Mouse (Mus musculus) B cell, adult 2 months (primary cell): ENCODE results near the gene Ubl5.
"Not testable (repeated sequence)": the region's sequence is repeated elsewhere in the genome, so short reads cannot be mapped to it uniquely, and the experiment has no call there.

ENCODE experiments used
- DNase-seq, 2 experiments: peaks; one replicate each; pipeline ENCODE4 v3.0.0; 2022

The Ubl5 gene

DNA sequence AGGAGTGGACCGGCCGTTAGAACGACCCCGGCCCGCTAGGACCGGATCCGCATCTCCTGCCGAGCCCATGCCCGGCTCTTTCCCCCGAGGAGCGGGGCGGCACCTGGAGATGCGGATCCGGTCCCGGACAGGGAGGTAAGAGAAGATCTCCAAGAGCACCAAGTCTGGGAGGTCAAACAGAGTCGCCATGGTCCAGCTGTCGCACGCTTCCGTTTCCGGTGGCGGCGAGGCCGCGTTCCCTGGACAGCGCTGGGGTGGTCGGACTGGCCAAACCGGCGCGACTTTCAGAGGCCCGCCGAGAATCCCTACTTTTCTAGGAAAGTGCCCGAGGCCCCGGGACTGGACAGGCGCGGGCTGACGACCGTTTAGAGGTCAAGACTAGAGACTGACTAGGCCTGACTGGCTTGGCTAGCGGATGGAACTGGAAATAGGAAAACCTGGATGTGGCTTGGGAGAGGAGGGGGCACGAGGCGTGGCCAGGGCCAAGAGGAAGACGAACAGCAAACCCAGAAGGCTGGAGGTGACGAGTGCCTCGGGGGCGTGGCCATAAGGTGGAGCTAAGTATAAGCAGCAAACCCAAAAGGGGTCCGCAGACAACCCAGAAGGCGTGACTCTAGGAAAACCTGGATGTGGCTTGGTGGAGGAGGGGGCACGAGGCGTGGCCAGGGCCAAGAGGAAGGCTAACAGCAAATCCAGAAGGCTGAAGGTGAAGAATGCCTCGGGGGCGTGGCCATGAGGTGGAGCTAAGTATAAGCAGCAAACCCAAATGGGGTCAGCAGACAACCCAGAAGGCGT is at the start of gene Ubl5:
TSS of gene Ubl5 (plus strand) at position 778 of the 795 bp plus-strand sequence.
- DNase-seq = peak; percentile 57 to 65

DNA sequence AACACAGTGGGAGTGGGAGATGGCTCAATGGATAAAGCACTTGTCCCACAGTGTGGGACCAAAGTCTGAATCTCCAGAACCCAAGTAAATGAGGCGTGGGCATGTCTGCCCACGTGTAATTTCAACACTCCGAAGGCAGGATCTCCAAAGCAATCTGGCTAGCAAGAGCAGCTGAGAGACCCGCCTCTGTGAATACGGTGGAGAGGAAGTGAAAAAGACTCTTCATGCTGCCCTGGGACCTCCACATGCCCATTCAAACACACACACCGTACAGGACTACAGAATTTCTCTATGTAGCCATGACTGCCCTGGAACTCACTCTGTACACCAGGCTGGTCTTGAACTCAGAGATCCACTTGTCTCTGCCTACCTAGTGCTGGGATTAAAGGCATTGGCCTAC is 41.4 kb upstream of the Ubl5 start:
- DNase-seq = peak; percentile 3 to 5

DNA sequence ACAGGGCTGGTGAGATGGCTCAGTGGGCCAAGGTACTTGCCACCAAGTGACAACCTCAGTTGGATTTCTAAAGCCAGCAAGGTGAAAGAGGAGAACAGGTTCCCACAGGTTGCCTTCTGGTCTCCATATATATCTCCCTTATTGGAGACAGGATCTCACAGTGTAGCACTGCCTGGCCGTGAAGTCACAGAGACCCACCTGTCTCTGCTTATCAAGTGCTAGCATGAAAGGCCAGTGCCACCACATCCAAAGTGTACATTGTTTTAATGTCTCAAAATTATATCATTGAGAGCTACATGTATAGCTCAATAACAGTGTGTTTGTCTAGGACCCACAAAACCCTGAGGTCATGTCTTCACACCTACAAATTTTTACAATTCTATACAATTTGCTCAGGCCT is 36.4 kb upstream of the Ubl5 start:
- DNase-seq = no peak

DNA sequence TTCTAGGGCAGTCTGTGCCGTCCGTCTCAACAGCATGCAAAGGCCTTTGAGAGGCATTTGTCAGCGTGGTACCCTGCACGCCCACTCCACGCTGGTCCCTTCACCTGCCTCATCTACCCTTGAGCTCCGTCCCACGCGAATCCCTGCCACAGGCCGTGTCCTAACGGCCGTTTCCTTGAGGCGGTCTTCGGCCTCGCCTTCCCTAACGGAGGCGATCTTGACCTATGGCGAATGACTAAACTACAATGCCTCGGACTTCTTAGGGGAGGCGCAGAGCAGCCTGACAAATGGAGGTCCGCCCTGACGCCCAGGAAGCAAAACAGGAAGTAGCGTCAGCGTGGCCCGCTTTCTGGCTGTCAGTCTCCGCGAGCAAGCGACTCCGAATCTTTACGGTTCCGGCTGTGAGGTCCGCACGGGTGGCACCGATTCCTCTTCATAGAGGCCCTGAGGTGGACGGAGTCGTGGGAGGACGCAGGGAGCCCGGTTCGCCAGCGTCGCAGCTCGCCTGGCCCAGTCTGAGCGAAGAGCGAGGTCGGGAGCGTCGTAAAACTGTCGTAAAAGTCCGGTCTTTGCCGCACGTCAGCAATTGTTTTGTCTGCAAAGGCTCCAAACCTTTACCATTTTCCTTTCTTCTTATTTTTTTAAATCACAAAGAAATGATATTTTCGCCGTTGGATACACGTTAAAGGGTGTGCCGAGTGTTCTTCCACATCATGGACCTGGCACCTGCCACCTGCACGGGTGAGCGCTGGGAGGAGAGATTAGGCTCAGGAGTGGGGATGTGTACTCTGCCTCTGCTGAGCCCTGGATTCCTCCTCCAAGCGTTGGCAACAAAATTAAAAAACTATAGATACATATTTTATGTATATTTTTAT is 35.3 kb upstream of the Ubl5 start:
- DNase-seq = peak; percentile 87 to 93

DNA sequence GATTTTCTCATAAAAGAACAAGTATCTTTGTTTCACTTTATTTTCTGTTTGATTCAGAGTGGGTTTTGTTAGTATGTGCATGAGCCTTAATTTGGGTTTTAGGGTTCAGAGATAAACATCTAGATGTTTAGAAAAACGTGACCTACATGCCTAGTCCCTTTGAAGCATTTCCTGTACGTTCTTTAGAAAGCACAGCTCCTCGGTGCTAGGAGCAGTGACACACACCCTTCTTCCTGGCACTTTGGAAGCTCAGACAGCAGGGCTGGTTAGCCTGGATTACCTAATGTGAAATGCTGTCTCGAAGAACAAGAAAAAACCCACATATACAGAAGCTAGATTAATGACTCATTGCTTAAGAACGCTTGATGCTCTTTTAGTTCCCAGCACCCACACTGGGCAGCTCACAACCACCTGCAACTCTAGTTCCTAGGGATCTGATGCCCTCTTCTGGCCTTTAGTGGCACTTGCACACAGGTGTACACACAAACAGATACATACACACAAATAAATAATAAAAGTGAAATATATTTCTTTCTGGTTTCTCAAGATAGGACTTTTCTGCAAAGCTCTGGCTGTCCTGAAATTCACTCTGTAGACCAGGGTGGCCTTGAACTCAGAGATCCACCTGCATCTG is 32.7 kb upstream of the Ubl5 start:
- peak in 1 of 2 experiments; percentile 10 for DNase-seq

DNA sequence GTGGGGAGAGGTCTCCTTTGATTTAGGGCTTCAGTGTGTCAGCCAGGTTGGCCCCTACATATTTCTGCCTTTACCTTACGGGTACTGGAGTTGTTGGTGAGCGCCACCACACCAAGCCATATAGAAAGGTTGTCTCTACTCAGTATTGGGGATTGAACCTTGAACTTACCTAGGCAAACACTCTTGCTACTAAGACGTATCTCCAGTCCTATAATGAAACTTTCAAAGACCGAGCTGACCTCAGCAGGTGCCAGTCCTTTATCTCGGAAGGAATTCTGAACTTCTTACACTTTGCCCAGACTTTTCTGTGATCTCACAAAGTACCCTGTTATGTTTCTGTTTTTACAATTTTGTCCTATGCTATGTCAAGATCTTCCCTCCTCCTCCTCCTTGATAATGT is 30.7 kb upstream of the Ubl5 start:
- no peak for DNase-seq

DNA sequence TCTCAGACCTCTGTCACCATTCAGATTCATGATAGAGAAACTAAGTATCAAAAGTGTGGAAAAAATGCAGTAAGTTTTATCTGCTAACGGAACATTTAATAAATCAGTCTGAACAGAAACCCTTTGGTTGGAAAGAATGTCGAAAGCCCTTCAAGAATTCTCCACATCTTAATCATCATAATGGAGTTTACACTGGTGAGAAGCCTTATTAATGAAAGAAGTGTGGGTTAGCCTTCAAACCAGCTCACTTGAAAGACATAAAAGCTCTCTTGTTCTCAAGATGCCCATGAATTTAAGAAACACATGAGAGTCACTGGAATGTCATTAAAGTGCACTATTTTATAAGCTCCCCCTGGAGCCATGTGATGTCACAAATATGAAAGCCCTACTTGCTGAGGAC is 26.0 kb upstream of the Ubl5 start:
- DNase-seq = no peak

DNA sequence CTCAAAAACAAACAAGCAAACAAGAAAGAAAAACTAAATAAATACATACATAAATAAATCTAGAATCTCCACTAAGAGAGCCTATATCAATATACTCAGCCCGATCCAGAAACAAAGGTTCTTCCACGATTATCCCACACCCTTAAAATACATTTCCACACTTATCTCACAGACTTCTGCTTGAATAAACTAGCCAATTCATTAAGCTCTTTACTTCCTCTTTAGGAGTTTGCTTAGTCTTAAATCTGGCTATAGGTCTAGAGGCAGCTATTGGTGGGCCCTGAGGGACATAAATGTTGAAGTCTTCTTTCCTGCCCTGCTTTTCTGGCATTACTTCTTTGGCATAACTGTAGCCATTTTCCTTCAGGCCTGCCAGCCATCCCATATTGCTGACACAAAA is 11.3 kb upstream of the Ubl5 start:
- DNase-seq = no peak

DNA sequence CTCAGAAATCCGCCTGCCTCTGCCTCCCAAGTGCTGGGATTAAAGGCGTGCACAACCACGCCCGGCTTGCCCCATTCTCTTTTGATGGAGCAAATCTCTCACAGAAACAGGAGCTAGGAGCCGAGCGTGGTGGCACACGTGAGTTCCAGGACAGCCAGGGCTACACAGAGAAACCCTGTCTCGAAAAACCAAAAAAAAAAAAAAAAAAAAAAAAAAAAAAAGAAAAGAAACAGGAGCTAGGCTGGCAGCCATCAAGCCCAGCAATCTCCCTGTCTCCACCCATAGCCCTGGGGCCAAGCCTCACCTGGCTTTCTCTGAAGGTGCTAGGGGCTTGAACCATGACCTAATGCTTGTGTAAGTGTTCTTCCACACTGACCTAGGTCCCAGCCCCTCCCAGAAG is 7.0 kb upstream of the Ubl5 start:
- DNase-seq = not testable (repeated sequence)

DNA sequence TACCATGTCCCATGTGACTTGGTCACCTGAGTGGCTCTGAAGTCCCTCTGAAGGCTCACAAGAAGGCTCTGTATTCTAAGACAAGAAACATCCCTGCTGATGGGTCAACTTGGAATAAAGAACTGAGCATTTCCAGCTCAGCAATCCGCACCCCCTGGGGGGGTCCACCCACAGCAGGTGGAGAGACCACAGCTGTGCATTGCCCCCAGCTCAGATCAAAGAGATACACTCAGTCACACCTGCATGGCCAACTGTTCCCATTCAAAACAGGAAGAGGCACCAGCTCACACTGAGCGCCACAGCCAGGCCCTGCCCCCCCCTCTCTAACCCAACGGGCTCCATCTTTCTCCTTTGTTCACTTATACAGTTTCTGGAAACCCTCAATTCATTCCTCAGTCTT is 6.4 kb upstream of the Ubl5 start:
- peak; percentile 61 to 65 for DNase-seq

DNA sequence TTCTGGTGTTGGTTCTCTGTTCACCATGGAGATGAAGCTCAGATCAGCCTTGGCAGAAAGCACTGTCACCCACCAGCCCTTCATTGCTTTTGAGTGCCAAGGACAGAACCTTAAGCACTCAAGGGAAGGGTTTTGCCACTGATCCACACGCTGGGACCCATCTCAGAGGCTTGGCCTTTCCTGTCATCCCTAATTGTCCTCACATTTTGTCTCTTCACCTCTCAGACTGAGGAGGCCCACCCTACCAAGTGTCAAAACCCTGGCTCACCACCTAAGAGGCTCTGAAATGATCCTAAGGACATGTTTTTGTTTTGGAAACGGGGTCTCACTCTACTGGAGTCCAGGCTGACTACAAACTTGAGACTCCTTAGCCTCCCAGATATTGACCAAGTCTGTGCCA is 5.9 kb upstream of the Ubl5 start:
- DNase-seq = no peak

DNA sequence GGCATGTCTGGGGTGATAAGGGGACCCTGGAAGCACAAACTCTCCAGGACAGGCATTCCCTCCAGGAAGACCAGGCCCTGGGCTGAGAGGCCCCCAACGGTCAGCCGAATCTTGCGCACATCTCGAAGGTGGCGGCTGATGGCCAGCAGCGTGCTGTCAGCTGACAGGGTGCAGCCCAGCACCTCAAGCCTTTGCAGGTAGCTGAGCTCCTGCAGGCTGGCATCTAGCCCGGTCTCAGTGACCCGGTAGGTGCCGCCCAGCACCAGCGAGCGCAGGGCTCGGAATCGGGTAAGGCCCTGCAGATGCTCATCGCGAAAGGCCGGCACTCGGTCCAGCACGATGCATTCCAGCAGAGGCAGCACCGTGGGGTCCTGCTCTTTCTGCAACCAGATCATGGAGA is 4.1 kb upstream of the Ubl5 start:
- DNase-seq = no peak

DNA sequence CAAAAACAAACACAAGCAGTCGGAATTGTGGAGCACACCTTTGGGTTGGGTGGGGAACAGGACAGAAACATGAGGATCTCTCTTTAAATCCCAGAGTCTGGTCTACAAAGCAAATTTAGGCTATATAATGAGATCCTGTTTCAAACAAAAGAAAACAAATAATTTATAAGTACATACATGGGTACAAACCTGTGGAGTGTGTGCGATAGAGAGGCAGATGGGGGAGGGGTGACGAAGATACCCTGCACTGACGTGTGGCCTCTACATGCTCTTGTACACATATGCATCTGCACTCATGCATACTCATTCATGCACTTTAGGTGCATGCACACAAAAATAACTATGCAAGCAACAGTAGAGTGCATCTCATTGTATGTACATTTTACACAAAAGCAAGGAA is 3.2 kb upstream of the Ubl5 start:
- DNase-seq = no peak

DNA sequence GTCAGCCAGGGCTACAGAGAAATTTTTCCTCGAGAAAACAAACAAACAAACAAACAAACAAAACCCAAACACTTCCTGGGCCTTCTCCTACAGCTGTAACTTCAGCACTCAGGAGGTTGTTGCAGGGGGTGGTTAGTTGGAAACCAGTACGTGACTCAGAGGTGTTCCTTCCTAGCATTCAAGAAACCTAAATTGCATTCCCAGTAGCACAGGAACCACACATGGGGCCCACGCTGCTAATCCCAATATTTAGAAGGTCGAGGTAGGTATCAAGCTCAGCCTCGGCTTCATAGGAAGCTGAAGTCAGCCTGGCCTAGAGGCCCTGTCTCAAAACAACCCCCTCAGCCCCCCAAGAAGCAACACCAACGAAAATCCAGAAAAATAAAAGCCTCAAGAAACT is 1.2 kb upstream of the Ubl5 start:
- no peak for DNase-seq

DNA sequence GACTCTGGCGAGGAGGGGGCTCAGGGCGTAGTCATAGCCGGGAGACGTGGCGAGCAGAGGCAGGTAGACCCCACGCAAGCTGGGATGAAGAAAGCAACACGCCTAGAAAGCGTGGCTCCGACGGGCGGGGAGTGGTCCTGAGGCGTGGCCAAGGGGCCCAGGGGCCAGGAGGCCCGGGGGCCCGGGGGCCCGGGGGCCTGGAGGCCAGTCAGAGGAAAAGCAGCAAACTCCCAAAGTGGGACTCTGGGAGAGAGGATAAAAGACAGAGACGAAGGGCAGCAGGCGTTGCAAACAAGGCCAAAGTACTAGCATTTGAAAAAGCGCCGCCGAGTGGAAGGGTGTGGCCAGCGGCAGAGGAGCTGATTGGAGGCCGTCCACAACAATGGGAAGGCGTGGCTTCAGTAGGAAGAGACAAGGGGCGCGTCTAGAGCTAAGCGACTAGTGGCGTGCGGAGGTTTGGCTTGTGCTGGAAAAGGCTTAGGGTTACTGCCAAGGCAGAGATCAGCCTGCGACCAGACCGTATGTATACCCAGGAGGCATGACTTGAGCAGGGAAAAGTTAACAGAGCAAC is 303 bp downstream of the Ubl5 start:
- peak; percentile 86 to 89 for DNase-seq

DNA sequence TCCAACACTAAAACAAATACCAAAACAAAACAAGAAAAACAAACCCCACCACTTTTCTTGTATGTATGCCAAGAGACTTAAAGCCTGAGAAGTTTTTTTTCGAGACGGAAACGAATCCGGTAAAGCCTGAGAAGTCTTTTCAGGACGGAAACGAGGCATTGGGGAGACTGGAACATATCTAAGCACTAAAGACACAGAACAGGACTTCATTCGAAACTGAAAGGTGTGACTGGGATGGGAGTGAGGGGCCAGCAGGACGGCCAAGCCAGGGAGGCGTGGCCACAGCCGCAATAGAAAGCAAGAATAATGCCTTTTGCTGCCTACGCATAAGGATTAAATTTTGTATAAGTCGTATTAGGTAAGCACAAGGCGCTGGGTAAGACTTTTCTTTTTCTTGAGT is 1.1 kb downstream of the Ubl5 start:
- DNase-seq = peak; percentile 26

DNA sequence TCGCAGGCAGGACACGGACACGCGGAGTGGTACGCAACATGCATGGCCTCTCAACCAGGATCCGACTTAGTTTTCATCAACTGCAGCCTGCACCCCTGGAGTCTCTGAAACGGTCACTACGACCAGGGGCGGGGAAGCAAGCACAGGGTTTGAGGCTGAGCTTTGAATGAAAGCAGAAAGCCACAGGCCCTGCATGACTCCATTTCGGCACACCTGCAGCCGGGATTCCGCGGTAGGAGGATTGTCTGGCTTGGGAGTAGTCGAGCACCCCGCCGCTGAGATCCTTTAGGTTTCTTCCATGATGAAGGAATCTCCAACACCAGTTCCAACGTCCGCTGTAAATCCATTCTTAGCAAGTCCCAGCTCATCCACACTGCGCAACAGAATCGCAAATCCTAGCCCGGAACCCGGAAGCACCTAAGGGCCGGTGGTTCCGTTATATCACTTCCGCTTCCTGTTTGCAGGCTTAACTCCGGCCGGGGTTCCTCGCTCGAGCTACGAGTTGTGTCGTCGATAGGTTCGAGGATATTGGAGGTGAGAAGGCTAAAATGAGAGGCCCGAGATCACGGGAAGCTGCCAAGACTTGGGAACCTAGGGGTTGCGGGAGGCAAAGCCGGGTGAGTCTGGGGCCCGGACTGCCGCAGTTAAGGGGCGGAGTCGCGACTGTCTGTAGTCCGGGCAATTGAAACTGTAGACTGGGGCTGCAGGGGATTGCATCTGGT is 1.8 kb downstream of the Ubl5 start, which contains the start of gene Fbxl12:
TSS of gene Fbxl12 (minus strand) at position 408 of the 722 bp plus-strand sequence.
- peak; percentile 85 for DNase-seq

DNA sequence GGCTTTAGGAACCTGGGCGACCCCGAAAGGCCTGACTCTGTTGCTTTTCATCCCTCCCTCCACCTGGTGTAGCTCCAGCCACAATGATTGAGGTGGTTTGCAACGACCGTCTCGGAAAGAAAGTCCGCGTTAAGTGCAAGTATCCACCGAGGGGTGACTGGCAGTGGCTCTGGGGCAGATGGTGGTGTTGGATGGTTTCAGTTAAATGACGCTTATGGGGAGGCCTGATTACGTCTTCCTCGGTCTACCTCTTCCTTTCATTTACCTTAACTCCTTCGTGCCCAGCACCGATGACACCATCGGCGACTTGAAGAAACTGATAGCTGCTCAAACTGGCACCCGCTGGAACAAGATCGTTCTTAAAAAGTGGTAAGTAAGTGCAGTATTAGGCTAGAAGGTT is 2.4 kb downstream of the Ubl5 start:
- DNase-seq = peak; percentile 74 to 75

DNA sequence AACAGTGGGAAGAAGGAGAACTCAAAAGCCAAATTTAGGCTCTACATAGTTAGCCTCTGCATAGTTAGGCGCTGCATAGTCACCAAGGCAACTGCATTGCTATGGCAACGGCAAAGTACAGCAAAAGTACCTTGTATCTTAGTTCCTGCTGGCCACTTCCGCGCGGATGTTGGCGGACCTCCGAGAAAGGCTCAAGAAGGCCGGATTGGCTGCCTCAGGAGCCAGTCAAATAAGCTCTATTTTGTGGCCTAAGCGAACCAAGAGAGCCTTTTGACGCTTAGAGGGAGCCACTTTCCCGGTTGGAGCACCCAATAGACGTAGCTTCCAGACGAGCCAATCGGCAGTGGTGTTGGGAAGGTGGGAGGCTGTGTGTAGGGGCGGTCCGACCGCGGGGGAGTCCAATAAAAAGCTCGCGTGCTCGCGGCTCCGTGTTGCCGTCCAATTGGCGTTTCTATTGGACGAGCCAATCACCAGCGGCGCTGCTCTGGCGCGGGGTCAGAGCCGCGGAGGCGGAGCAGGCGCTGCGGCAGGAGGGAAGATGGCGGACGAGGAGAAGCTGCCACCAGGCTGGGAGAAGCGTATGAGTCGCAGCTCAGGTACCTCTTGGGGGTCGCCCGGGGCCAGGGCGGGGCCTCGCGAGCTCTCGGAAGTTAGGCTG is 9.1 kb downstream of the Ubl5 start, which contains the start of gene Pin1:
TSS of gene Pin1 (plus strand) at position 494 of the 658 bp plus-strand sequence.
- peak; percentile 94 to 96 for DNase-seq

DNA sequence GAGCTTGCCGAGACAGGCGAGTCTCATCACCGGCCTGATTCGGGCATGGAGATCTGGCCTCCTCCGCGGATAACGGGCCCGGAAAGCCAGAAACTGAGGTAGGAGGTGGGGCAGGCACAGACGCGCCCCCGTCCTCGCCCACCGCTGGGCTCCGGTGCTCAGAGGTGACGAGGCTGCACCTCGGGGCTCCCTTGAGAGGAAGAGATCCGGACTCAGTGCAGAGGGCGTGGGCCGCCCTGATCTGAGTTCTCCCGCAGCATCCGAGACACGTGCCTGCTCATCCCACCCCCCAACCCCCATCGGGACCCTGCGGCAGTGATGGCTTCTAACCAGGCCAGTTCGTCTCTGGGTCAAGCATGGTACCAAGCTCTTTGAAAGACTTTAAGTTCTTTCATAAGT is 9.6 kb downstream of the Ubl5 start:
- no peak for DNase-seq

DNA sequence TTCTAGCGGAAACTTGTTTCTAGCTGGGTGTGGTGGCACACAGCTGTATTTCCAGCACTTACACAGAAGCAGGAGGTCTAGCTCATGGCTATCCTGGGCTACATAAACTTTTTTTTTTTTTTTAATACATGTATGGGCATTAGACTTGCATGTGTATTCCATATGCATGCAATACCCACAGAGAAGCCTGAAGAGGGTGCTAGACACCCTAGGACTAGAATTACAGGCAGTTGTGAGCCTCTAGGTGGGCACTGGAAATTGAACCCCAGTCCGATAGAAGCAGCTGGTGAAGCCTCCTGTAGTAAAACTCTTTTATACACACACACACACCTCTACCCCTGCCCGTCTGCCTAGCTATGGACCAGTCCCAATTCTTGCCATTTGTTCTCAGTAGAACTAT is 11.2 kb downstream of the Ubl5 start:
- no peak for DNase-seq

DNA sequence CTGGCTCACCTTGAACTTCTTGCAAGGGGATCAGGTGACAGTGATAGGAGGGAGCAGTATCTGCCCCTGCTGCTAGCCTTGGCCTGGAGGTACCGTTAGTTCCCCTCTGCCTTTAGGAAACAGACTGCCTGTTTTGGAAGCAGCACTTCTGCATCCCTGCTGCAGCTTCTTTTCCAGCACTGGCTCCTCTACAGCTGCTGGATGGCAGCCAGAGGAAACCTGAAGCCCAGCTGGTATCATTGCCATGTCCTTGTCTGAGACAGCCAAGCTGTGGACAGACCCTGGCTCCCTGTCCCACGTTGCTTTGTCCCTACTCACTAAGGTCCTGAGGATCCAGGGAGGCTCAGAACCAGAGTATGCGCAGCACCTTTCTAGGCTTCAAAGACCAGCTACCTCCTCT is 14.9 kb downstream of the Ubl5 start:
- DNase-seq = no peak
